Mouse (Mus musculus) embryonic stem cell, embryonic (primary cell): Measurements from ENCODE around the gene Synpr.

Experiments used
- CTCF ChIA-PET, 4 experiments: fragments of 300-600 bp in 2 of 4; fragments of 350-600 bp in 2 of 4; sonication (Branson Sonifier 250); formaldehyde crosslinking; loops; one replicate each; lab custom pipeline; 2022; ENCODE audit warnings: inconsistent platforms in 2 of 4; lab: Charles Lee
- POLR2A ChIA-PET, 4 experiments: fragments of 300-600 bp in 2 of 4; fragments of 350-600 bp in 2 of 4; sonication (Branson Sonifier 250); formaldehyde crosslinking; loops; one replicate each; lab custom pipeline; 2022; ENCODE audit warnings: antibody characterized with exemption in 4 of 4, inconsistent platforms in 1 of 4; lab: Charles Lee

Synpr gene

GRCm38 (mm10) chr14:13596251-13596650, 311.7 kb downstream of the Synpr start:
- ChIA-PET POLR2A (no interaction called here), CTCF (no interaction called here)

- CTCF ChIA-PET = no interaction called here
- POLR2A ChIA-PET = no interaction called here
These were observed 312.6 kb downstream of the Synpr start for GRCm38 (mm10) chr14:13597204-13597603.

GRCm38 (mm10) chr14:13620531-13620930, 336.0 kb downstream of the Synpr start:
- CTCF ChIA-PET = no interaction called here
- POLR2A ChIA-PET = no interaction called here

- ChIA-PET POLR2A (no interaction called here), CTCF (no interaction called here)
These were observed 365.3 kb downstream of the Synpr start for GRCm38 (mm10) chr14:13649865-13650264.

GRCm38 (mm10) chr14:13651039-13651438, 366.5 kb downstream of the Synpr start:
- ChIA-PET POLR2A (no interaction called here), CTCF (no interaction called here)

- ChIA-PET POLR2A (no interaction called here), CTCF (no interaction called here)
These were observed 367.1 kb downstream of the Synpr start for GRCm38 (mm10) chr14:13651541-13652298.
